Mouse (Mus musculus): ENCODE results near the gene Otud3. TPM values are rescaled to one million over a fixed set of nuclear protein-coding genes. Genes with fewer than 3 reads are reported as not detected.

Otud3 gene
- polyA plus RNA-seq, 1 experiment, result 16.5 TPM

DNA sequence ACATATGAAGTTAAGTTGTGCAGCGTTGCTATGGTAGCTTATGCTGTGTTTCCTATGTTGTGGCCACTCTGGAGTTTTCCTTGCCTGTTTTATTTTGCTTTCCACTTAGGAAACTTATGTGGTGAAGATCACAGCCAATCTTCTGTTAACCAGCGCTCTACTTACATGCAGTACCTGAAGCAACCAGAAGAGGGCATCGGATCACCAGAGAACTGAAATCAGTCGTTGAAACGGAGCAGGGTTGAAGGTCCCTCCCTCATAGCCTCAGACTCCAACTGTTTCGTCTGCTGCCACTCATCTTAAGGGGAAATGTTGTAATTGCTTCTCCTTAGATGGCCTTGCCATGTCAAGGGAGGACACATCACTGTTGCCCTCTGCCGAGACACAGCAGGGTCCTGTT, 47.3 kb downstream of the Otud3 start:
- TF ChIP-seq GATA1 (IDR thresholded peaks at IDR 0.05; ENCODE audit: low read length), result no peak

DNA sequence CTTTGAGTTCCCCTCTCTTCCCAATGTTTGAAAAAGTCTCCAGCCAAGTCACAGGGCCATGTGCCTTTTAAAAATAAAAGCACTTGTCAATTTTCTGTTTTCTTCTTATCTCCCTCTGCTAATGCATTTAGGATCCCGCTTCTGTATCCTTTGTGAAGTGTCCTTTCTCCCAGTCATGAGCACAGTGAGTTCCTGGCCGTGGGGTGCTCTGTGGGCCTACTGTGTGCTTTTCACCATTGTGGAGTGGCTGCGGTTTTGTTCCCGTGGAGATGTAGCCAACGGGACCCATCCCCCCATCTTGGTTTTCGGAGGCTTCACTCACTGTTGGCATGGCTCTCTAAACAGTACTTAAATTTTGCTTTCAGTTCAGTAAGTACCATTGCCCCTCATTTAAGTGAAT, 47.8 kb downstream of the Otud3 start:
- TF ChIP-seq GATA1 (IDR thresholded peaks at IDR 0.05; ENCODE audit: low read length), result no peak

DNA sequence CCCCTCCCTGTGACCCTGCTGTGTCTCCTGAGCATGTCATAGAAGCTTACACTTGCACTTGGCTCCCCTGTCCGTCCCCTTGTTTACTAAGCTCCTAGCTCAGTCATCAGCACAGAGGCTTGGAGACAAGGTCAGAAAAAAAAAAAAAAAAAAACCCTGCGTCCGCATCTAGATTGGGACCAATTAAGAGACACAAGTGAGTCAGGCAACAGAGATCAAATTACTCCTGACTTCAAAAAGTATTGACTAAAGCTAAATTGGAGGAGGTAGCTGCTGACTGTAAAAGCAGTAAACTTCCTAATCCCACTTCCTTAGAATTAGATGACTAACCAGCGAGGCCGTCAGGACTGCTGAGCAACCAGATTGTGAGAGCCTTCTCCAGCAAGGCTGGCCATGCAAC, 48.7 kb downstream of the Otud3 start:
- TF ChIP-seq GATA1 (IDR thresholded peaks at IDR 0.05; ENCODE audit: low read length), result no peak

DNA sequence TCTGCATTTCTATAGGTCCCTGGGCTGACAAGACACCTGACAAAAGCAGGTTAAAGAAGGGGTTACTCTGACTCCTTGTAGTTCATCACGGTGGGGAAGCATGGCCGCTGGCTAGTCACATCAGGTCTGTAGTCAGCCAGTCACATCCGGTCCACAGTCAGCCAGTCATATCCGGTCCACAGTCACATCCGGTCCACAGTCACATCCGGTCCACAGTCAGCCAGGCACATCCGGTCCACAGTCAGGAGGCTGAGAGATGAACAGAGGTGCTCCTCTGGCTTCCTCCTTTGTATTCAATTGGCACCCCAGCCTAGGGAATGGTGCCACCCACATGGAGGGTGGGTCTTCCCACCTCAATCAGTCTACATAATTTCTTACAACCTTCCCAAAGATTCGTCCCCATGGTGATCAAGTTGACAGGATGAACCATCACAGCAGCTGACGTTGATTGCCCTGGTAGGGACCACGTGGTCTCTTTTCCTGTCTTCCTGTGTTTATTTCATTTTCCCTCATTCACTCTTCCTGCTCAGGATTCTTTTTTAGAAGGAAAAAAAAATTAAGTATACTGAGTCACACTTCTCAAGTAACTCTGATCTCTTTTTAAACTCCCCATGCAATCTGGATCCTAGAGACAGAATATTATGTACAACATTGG, 50.3 kb downstream of the Otud3 start, which contains the start of gene Pla2g5:
Pla2g5 (minus strand) TSS at position 139 of the 655 bp plus-strand sequence.
- TF ChIP-seq GATA1 (IDR thresholded peaks at IDR 0.05; ENCODE audit: low read length), result no peak

DNA sequence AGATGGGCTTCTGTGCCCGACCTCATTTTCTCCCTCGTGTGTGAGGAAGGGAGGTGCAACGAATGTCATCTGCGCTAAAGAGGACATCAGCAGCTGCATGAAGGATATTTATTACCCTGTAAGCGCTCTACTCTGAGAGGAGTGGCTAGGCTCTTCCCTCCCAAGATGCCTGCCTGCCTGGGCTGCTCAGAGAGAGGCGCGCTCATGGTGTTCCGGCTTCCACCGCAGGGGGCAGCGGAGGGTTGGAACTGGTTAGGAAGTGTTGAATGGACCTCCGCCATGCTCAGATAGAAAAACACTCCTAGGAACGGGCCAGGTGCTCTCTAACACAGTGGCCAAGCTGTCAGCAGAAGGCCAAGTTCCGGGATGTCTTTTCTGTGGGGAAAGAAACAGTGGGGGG, 54.0 kb downstream of the Otud3 start:
- TF ChIP-seq GATA1 (IDR thresholded peaks at IDR 0.05; ENCODE audit: low read length), result no peak

DNA sequence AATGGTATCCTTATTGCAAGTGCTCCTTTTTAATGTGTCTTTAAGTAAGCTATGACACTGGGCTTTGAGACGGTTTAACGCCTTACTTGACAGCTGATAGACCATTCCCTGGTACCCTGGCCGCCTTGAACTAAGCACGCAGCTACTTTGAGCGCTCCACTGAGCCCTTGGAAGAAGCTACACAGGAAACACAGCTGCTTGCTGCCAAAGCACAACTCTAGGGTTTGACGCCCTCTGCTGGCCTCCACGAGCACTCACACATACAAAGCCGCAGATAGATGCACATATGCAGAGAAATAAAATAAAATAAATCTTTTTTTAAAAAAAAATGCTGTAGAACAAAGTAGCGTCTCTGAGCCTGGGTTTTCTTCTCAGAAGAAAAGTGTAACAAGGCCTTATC, 54.5 kb downstream of the Otud3 start:
- no peak for TF ChIP-seq GATA1 (IDR thresholded peaks at IDR 0.05; ENCODE audit: low read length)

DNA sequence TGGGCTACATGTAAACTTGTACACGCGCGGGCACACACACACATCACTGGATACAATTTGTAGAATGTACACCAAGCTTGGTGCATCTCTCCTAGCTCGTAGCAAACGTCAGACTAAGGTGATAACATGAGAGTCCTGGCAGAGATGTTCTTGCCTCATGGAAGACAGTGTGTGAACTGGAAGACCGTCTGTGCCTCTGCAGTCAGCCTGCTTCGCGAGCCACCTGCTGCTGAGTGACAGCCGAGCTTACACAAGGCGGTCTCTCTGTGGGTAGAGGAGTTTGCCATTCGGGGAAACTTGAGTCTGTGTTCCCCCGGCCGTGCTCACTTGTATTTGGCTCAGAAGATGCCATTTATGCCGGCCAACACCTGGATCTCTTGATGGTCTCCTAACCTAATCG, 55.3 kb downstream of the Otud3 start:
- no peak for TF ChIP-seq GATA1 (IDR thresholded peaks at IDR 0.05; ENCODE audit: low read length)

DNA sequence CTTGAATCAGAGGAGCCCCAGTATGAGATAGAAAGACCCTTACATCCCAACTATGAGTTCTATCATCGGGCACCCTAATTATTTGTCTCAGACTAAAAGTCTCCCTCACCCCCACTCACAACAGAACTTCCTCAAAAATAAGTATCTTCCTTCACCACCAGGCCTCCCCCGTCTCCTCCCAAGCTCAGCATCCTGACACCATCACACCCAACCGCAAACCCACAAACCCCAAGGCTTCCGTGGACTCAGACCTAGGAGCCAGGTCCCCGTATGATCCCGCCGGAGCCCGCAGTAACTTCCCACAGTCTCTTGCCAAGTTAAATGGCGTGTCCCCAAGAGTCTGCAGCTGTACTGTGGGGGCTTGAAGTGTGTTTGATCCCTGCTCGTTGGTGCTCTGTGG, 56.2 kb downstream of the Otud3 start:
- TF ChIP-seq GATA1 (IDR thresholded peaks at IDR 0.05; ENCODE audit: low read length), result no peak

DNA sequence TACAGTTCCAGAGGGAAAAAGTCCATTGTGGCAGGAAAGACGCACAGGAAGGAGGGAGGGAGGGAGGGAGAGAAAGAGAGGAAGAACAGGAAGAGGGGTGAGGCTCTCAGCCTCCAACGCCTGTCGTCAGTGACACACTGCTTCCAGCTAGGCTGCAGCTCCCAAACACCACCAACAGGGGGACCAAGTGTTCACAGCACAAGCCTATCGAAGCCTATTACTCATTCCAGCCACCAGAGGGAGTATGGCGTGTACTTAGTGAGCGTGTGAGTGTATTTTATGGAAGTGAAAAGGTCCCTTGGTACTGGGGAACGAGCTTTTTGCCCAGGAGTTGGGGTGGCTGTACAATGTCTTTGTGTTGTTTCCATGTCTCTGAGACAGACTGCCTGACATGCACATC, 57.3 kb downstream of the Otud3 start:
- no peak for TF ChIP-seq GATA1 (IDR thresholded peaks at IDR 0.05; ENCODE audit: low read length)

DNA sequence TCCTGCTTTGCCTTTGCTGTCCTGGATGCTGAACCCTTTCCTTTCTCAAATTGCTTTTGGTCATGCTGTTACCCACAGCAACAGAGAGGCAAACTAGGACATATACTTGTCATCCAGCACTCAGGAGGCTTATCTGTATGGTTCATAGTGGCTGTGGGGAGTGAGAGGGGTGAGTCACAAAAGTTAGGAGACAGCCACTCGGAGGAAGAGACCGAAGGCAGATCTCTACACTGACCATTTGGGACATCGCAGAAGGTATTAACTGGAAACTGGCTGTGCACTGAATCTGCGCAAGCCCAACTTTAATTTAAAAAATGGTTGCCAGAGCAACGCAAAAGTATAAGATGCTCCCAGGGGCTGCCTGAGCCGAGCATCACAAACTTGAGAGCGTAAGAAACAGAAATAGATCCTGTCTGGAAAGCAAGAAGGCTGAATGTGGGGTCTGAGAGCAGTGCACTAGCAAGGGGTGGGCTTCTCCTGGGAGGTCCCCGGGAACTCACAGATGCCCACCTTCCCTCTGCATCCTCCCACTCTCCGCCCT, 58.6 kb downstream of the Otud3 start:
- TF ChIP-seq GATA1 (IDR thresholded peaks at IDR 0.05; ENCODE audit: low read length), result no peak

DNA sequence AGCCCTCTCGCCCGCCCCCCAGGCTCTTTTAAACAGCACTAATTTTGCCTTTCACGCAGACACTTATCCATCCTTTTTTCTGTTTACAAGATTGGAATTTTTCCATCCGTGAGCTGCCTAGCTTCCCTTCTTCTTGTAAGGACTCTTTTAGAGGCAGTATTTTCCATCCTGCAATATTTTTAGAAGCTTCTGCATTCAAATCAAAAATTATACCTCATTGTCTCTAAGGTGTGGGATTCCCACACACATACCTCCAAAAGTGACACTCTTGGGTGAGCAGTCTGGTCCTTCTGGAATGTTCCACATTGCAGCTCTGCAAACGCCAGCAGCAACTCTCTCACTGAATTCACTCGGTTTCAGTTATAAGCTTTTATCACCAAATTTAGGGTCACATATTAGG, 60.8 kb downstream of the Otud3 start:
- TF ChIP-seq GATA1 (IDR thresholded peaks at IDR 0.05; ENCODE audit: low read length), result no peak

DNA sequence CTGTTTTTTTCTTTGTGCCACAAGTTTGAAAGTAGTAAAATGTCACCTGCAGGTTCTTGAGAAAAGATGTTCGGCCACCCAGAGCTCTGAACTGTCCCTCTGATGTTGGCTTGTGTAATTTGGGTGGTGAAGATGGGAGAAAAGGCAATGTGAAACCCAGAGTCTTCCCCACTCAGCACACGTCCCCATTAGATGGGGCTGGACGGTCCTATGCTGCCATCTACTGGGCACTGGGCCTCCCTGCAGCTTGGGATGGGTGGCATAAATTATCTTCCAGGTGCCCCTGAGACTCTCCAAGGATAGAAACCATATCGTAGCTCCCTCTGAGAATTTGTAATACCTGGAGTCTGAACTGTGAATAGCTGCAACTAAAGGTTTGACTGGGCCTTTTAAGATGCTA, 62.3 kb downstream of the Otud3 start:
- TF ChIP-seq GATA1 (IDR thresholded peaks at IDR 0.05; ENCODE audit: low read length), result no peak

Other genes starting within 250 kb of the Otud3 start
- not detected in 2 replicates for gene Pla2g2c, start 189.2 kb downstream of the Otud3 start, polyA plus RNA-seq (2012)
- not detected in 2 replicates for gene Ubxn10, start 176.8 kb downstream of the Otud3 start, polyA plus RNA-seq (2012)
- gene Pla2g2f, start 156.3 kb downstream of the Otud3 start, polyA plus RNA-seq (2012), result not detected in 2 replicates
- gene Pla2g2d, start 138.2 kb downstream of the Otud3 start, polyA plus RNA-seq (2012), result not detected in 2 replicates
- 5.0 and 7.2 TPM in 2 replicates for gene Pla2g5, start 50.5 kb downstream of the Otud3 start, polyA plus RNA-seq (2012)
- not detected in 2 replicates for gene Gm13030, start 40.0 kb downstream of the Otud3 start, polyA plus RNA-seq (2012)
- gene Pla2g2e, start 36.0 kb downstream of the Otud3 start, polyA plus RNA-seq (2012), result not detected in 2 replicates
- not detected in 2 replicates for gene Rnf186, start 53.2 kb upstream of the Otud3 start, polyA plus RNA-seq (2012)
- gene Tmco4, start 58.9 kb upstream of the Otud3 start, polyA plus RNA-seq (2012), result 16.4 and 20.4 TPM in 2 replicates
- 0.04 TPM in 1 of 2 replicates, not detected in the other for gene Htr6, start 161.6 kb upstream of the Otud3 start, polyA plus RNA-seq (2012)
- gene Nbl1, start 179.0 kb upstream of the Otud3 start, polyA plus RNA-seq (2012), result 0.29 and 0.36 TPM in 2 replicates
- gene Minos1, start 217.2 kb upstream of the Otud3 start, polyA plus RNA-seq (2012), result 14.5 and 16.7 TPM in 2 replicates